Mouse (Mus musculus): ENCODE data around the gene Fut8.
"Not testable (repeated sequence)": the region's sequence is repeated elsewhere in the genome, so short reads cannot be mapped to it uniquely, and the experiment has no call there.

The Fut8 gene

DNA sequence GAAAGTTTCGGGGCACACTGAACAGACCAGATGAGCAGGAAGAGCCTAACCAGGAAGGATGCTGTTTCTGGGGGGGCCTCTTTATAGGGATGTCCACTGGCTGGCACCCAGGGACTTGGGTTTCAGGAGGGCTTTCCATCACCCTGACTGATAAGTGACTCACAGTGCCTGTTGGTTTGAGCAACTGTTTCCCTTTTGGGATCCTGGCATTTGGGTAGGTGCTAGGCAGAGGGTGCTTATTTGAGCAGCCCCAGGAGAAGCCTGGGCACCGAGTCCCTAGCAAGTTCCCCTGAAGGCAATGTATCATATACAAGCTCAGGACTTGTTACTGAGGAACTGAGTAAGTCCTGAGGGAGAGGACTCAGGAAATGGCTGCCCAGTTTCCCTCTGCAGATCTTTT, 267.5 kb downstream of the Fut8 start:
- DNase-seq, result no peak

DNA sequence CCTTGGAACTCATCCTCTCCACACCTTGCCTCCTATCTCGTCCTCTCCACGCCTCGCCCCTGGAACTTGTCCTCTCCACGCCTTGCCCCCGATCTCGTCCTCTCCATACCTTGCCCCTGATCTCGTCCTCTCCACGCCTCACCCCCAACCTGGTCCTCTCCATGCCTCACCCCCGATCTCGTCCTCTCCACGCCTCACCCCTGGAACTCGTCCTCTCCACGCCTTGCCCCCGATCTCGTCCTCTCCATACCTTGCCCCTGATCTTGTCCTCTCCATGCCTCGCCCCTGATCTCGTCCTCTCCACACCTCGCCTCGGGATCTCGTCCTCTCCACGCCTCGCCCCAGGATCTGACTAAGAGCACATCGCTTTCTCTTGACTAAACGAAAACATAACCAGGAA, 269.8 kb downstream of the Fut8 start:
- DNase-seq, result no peak

DNA sequence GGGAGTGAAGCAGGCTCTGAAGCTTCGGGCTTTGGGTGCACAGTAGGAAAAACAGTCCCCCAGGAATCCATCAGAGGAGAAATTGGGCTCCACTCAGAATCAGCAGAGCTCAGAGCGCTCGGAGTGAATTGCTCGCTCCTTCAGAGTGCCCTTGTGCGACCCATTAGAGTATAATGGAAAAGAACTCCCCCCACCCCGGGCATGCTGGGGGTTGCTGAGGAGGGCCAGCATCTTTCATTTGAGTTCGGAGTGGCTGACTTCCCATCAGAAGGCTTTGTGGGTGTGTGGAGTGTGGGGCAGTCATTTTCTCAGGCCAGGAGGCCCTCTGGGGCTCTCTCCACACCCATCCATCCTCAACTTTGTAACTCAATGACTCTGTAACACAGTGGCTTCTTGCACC, 272.8 kb downstream of the Fut8 start:
- no peak for DNase-seq

GRCm38 (mm10) chr12:77511206-77511605, 273.3 kb downstream of the Fut8 start:
- DNase-seq, result no peak

DNA sequence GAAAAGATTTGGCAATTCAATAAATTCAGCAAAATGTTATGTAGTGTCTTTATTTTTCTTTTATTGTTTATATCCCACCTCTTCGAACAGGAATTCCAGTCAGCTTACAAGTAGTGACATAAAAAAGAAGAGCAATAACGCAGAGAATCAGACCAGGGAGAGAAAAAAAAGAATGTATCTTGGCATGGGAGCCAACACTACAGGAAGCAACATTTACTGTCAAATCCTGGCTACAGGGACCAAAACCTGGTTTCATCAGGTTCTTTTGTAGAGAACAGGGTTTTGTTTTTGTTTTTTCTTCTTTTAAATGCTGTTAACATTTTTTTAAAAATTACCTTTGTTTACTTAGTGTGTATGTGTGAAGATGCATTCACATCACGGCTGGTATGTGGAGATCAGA, 273.7 kb downstream of the Fut8 start:
- DNase-seq, result no peak

GRCm38 (mm10) chr12:77516805-77517204, 278.9 kb downstream of the Fut8 start:
- no peak for DNase-seq

- DNase-seq, result no peak
Measured at GRCm38 (mm10) chr12:77517691-77518090, 279.8 kb downstream of the Fut8 start.

DNA sequence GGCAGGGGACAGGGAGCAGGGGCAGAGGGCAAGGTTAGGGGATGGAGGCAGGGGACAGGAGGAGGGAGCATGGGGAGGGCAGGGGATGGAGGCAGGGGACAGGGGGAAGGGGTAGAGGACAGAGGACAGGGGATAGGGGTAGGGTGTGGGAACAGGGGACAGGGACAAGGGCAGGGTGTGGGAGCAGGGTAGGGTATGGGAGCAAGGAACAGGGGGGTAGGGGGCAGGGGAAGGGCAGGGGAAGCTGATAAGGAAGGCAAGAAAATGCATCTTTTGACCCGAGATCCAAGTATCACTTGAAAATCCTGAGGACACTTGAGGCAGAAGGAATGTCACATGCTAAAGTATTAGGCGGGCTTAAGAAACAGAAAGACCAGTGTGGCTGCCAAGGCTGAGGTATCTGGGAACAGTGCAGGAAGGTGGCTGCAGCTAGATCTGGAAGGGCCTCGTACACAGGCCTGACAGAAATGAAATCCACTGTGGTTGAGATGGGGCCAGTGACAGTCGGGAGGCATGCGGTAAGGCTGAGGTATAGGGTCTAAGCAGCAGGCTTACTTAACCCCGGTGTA, 281.7 kb downstream of the Fut8 start:
- DNase-seq, result no peak

- DNase-seq, result not testable (repeated sequence)
Measured at GRCm38 (mm10) chr12:77524014-77524413, 286.1 kb downstream of the Fut8 start.

Measured in layer of hippocampus, adult 9-11 months (tissue).